Mouse (Mus musculus) embryonic facial prominence, embryonic 13.5 days (tissue): ENCODE data around the gene Prg2. TPM values are rescaled to one million over a fixed set of nuclear protein-coding genes. Genes with fewer than 3 reads are reported as not detected.

Source experiments
- polyA plus RNA-seq: library from polyadenylated mRNA; unstranded; fragments of >200 nt; fragmentation: Nextera tagmentation; extraction: Ambion mirVana; gene quantifications from 2 replicates; pipeline ENCODE4 v1.2.1, GENCODE M21; 2015

Prg2 gene
- polyA plus RNA-seq, 1 experiment from 2014 or later = 0.94 TPM

Other genes with a start within 250 kb of the Prg2 start
- gene Ypel4, start 246.4 kb upstream of the Prg2 start, polyA plus RNA-seq = 9.8 and 12.1 TPM in 2 replicates
- 8.6 and 9.6 TPM in 2 replicates for gene Gm19426, start 236.8 kb upstream of the Prg2 start, polyA plus RNA-seq
- gene Serping1, start 205.0 kb upstream of the Prg2 start, polyA plus RNA-seq = 26.0 and 31.3 TPM in 2 replicates
- gene Ube2l6, start 181.6 kb upstream of the Prg2 start, polyA plus RNA-seq = 28.1 and 32.7 TPM in 2 replicates
- 0.18 TPM in 1 of 2 replicates, not detected in the other for gene Smtnl1, start 157.8 kb upstream of the Prg2 start, polyA plus RNA-seq
- 40.4 and 47.6 TPM in 2 replicates for gene Timm10, start 153.5 kb upstream of the Prg2 start, polyA plus RNA-seq
- 16.5 and 17.0 TPM in 2 replicates for gene Slc43a1, start 141.6 kb upstream of the Prg2 start, polyA plus RNA-seq
- gene Rtn4rl2, start 93.8 kb upstream of the Prg2 start, polyA plus RNA-seq = 1.0 and 1.3 TPM in 2 replicates
- 32.7 and 33.0 TPM in 2 replicates for gene Slc43a3, start 43.9 kb upstream of the Prg2 start, polyA plus RNA-seq
- gene Prg3, start 7.8 kb downstream of the Prg2 start, polyA plus RNA-seq = 0.66 TPM in 1 of 2 replicates, not detected in the other
- 291 and 303 TPM in 2 replicates for gene Ssrp1, start 56.8 kb downstream of the Prg2 start, polyA plus RNA-seq
- gene P2rx3, start 57.0 kb downstream of the Prg2 start, polyA plus RNA-seq = 1.1 and 1.6 TPM in 2 replicates
- 35.5 and 42.2 TPM in 2 replicates for gene Tnks1bp1, start 67.6 kb downstream of the Prg2 start, polyA plus RNA-seq
- 47.2 and 50.1 TPM in 2 replicates for gene Aplnr, start 155.8 kb downstream of the Prg2 start, polyA plus RNA-seq
- gene Lrrc55, start 216.7 kb downstream of the Prg2 start, polyA plus RNA-seq = 0.59 and 0.61 TPM in 2 replicates